Mouse (Mus musculus) mouse trophoblast stem cell (cell line): ENCODE results near the gene Olfr1508.
"Not testable (repeated sequence)": the region's sequence is repeated elsewhere in the genome, so short reads cannot be mapped to it uniquely, and the experiment has no call there.

Experiments used
- in situ Hi-C, 2 experiments: fragments of 300-500 bp; cut with MseI, MboI; formaldehyde crosslinking; loops; 2 replicates in 1 of 2; 3 replicates in 1 of 2; pipeline ENCODE4 v1.15.1; 2025

Olfr1508 gene

DNA sequence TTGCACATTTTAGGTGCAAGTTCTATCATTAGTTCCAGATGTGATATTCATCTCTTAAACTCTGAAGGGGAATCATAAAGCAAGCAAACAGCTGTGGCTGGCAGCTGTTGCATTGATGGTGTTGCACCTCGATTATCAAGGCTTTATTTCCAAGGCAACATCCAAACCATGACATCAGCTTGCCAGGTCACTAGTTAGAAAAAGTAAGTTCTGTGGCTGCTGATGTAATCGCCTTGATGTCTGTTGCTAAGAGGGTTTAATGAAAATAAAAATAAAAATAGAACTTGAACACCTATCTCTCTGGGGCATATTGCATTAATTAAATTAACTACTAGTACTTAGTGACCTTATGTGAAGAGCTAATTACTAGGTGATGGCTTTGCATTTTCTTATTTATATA lies at the start of gene Olfr1508:
Gene Olfr1508, minus strand, starts transcription at position 101 of the 400 bp plus-strand sequence.
- in situ Hi-C loops, result no loop called here

DNA sequence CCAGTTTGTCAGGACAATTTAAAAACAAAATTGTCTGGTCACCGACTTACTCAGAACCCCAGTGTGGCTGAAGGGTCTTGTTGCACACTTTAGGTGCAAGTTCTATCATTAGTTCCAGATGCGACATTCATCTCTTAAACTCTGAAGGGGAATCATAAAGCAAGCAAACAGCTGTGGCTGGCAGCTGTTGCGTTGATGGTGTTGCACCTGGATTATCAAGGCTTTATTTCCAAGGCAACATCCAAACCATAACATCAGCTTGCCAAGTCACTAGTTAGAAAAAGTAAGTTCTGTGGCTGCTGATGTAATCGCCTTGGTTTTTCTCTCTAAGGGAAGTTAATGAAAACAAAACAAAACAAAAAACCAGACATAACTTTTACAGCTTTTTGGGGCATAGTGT lies 28.2 kb upstream of the Olfr1508 start, which contains the start of gene Olfr1507:
Gene Olfr1507, minus strand, starts transcription at position 234 of the 400 bp plus-strand sequence.
- in situ Hi-C loops, result no loop called here

DNA sequence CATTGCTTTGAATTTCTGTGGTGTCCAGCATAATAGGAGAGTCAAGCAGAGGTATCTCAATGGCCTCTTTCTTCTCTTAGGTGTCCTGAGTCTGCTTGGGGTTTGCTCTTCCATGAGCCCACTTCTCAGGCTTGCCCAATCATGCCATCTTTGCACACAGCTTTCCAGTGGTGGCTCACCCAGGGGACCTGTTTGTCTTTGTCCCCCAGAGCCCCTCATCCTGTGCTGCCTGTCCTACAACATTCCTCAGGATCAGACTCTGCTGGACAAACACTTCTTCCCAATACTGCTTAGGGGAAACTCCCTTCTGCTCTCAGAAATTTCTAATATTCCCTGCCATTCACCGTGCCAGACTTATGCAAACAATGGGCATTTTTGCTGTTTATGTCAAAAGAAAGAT lies 1.6 kb downstream of the Olfr1508 start:
- in situ Hi-C loops, result no loop called here

DNA sequence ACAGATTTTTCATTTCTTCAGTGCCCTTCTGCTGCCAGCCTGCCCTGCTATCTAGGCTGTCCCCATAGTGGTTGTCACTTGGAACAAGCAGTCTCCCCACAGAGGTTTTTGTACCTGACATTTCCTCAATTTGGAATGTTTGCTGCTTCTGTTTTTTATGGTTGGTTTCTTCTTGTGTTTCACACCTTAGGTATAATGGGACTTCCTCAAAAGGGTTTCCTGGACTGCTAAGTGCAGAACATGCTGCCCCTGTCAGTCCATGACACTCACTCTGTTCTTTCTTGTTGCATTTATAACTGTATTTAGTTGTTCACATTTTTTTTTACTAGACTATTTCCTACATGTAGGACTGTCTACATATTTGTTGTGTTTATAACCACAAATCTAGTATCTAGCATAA lies 5.4 kb downstream of the Olfr1508 start:
- in situ Hi-C loops, result no loop called here

DNA sequence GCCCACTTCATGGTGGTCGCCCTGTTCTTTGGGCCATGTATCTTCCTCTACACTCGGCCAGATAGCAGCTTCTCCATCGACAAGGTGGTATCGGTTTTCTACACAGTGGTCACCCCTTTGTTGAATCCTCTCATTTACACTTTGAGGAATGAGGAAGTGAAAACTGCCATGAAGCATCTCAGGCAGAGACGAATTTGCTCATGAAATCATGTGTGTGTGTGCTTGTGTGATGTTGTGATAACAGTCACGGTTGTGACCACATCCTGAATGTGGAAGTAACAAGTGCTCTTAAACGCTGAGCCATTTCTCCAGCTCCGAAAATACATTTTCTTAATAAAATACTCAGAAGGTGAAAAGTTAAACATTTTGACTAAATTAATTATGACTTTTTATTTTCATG lies 16.2 kb downstream of the Olfr1508 start:
- in situ Hi-C loops, result no loop called here

DNA sequence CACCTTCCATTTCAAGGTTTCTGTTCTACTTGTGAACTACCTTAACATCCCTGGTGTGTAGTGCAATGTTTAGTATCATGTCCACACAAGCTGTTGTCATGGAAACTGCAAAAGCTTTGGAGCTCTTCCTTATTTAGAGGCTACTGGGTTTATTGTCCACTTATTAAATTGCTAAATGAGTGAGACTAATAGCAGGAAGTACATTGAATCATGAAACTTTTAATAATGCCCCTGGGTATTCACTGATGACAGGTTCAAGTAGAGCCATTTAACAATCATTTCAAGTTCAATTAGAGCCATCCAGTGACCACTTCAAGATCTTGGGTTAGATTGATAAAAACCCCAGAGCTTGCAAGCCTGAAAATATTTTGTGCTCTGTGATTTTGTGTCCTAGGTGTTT lies 24.6 kb downstream of the Olfr1508 start, which contains the start of gene Olfr1509:
Gene Olfr1509, plus strand, starts transcription at position 301 of the 400 bp plus-strand sequence.
- in situ Hi-C loops, result no loop called here

DNA sequence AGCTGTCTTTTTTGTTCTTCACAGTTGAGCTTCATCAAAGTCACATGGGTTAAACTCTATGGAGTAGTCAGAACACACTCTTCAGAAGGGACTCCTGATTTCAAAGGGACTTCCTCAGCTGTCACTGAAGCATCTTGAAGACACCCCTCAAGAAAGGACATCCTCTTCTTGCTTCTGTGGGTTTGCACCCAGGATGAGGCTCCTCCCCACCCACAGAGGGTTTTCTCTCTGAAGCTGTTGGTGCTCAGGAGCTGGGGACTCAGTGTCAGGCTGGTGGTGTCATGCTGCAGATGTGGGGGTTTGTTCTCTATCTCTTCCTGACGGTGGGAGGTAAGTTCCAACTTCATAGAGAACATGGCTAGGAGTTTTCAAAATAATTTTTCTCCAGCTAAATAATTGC lies 39.6 kb downstream of the Olfr1508 start:
- in situ Hi-C loops, result no loop called here

DNA sequence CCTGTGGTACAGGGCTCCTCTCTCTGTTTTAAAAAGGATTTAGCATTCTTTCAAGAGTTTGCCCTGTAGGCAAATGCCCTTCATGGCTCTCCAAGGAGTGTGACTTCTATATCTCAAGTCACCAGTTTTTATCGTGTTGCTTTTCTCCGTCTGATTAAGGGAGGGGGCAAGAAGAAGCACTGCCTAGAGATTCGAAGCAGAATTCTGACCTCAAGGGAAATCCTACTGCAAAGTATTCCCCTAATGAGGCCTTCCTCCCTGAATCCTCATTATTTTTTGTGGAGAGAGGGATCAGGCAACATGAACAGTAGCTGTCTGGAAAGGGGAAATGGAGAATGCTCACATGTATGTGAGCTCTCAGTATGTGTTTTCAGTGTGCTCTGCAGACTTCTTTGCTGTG lies 53.0 kb downstream of the Olfr1508 start, which contains the start of gene Olfr1510:
Gene Olfr1510, minus strand, starts transcription at position 101 of the 400 bp plus-strand sequence.
- in situ Hi-C loops, result no loop called here

DNA sequence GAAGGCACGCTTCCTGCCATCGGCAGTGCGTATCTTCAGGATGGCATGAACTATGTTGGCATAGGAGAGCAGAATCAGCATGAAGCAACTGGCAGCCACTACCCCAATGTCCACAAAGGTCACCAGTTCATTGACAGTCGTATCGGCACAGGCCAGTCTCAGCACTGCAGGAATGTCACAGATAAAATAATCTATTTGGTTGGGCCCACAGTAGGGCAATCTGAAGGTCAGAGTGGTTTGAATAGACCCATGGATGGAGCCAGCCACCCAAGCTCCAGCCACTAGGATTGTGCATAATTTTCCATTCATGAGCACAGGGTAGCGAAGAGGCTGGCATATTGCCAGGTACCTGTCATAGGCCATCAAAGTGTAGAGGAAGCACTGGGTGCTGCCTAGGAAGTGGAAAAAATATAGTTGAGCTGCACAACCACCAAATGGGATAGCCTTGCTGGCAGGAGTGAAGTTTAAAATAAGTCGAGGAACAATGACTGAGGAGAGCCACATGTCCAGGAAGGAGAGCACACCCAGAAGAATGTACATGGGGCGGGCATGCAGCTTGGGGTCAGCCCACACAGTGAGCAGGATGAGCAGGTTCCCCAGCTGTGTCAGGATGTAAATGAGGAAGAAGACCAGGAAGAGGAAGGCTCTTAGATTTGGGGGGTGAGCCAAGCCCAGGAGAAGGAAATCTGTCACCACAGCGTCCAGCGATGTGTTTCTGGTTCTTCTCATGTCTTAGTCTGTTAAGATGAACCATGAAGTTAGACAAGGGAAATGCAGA lies 57.0 kb downstream of the Olfr1508 start:
- in situ Hi-C loops, result not testable (repeated sequence)
